Mouse (Mus musculus) B cell, adult 2 months (primary cell): ENCODE measurements around the gene Tmem50a.

Experiments
- DNase-seq, 2 experiments: peaks; one replicate each; pipeline ENCODE4 v3.0.0; 2022

Tmem50a gene

DNA sequence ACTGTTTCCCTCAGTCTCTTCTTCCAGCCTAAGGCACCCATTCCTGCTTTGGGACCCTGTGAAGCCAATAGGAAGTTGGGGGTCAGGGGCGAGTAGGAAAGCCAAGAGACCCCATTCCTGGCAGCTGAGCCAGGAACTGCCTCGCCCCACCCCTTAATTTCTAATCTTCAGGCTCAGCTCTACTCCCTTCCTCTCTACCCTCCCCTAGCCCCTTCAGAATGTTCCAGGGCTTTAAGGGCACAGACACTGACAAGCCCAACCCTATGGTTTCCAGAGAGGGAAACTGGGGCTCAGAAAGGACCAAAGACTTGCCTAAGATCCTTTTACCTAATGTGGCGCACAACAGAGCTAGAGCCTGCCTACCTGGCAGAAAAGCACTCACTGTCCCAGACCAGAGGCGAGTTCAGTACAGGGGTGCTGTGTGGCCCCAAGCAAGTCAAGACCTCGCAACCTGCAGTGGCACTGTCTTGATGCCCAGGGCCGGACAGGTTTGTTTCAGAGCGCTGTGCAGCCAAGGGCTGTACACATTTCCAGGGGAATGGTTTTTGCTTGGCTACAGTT, 44.9 kb downstream of the Tmem50a start:
- DNase-seq, result no peak

DNA sequence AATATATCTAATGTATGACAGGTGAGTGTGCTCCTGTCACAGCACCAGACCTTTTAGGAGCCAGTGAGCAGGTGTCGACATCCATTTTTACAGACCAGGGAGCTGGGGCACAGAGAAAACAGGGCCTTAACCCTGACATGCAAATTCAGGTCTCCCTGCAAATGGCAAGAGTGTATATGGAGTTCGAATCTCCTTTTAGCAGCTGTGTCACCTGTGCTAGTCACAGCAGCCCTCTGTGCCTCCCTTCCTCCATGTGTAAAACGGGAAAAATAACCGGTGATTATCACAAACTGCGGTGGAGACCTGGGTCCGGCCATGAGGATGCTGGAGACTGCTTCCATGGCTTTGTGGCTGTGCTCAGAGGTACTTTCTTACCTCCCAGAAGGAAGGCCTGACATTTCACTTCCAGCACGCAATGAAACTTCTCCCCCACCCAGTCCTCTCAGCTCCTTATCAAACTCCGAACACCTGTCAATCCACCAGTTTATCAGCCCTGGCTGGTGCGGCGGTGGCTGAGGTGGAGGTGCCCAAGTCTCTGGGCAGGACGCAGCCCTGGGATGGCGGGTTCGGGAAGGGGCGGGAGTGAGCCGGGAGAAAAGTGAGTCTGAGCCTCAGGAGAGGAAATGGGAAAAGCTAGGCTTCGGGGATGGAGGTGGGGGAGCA, 45.6 kb downstream of the Tmem50a start:
- DNase-seq, result no peak

DNA sequence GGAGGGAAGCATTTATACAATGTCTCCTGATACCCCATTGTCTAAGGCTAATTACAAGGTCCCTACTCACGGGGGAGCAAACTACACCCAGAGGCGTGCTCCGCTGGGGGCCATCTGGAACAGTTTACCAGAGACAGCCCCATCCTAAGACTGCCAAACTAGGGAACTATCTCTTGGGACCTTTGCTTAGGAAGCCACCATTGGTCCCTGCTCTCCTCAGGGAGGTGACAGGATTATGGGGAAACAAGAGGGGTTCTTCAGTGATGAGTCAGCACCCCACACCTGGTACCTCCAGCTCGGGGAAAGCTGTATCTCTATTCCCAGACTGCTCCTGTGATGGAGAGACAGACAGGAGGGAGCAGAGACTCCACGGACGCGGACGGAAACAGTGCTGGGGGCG, 46.3 kb downstream of the Tmem50a start:
- DNase-seq, result no peak

DNA sequence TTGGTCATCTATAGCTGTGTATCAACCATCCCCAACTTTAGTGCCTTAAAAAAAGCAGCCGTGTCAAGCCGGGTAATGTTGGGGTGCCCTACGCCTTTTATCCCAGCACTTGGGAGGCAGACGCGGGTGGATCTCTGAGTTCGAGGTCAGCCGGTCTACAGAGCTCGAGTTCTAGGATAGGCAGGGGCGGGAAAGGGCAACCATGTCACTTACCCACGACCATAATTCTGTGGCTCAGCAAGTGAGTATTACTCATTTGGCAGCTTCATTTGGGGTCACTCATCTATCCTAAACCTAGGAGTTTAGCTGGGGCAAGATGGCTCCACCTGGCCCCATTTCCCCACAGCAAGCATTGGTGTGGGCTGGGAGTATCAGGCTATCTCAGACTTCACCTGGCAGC, 46.8 kb downstream of the Tmem50a start:
- no peak for DNase-seq

DNA sequence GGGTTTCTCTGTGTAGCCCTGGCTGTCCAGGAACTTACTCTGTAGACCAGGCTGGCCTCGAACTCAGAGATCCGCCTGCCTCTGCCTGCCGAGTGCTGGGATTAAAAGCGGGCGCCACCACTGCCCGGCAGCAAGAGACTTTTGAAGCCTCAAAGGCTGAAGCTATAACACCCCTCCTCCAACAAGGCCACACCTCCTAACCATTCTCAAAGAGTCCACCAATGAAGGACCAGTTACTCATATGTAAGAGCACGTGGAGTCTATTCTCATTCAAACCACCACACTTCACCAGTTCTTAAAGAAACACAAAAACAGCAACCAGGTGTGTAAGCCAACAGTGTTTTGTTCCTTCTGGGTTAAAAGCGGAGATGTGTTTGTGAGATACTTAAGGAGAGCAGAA, 47.2 kb downstream of the Tmem50a start:
- no peak for DNase-seq

DNA sequence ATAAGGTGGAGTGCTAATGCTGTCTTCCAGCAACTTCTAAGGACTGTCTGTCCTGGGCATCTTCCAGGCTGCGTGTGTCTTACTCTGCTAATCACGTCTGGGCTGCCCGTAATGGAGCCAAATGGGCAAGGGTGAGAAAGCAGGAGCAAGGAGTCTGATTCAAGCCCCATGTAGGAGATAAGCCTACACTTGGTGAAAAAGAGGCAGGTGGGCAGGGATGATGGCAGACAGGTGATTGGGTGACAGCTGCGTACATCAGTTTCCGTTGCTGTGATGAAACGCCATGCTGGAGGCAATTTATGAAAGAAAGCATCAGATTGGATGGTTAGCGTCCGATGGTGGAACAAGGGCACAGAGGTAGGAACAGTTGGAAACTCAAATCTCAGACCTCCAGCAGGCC, 47.6 kb downstream of the Tmem50a start:
- no peak for DNase-seq

DNA sequence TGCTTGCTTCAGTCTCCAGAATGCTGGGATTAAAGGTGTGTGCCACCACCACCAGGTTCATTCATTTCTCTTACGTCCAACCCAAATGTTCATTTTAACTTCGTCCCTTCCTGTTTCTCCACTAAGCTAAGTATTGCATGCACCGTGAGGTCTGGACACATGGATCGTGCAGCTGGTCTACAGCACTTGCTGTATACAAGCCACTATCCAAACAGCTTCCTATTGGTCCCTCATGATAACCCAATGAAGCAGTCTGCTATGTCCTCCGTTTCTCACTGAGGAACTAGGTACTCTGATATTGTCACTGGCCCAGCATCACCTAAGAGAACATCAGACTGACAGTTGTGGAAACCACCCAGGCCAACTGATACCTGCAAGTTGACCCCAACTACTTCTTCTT, 49.0 kb downstream of the Tmem50a start:
- DNase-seq, result no peak

DNA sequence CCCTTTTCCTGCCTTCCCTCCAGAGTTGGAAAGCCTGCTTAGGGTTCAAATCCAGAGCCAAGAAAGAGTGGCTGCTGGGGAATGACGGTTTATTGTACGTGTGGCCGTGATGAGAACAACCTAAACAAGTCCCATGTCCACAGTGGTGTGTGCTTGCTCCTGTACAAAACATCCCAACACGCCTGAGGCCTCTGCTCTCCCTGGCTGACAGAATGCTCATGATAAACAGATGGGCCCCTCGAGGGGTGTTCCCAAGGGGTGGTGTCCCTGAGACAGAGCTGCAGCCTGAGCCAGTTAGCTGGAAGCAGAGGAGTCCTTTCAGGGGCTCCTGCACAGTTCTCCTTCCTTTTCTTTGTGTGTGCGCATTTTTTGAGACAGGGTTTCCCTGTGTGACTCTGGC, 49.5 kb downstream of the Tmem50a start:
- DNase-seq, result no peak

DNA sequence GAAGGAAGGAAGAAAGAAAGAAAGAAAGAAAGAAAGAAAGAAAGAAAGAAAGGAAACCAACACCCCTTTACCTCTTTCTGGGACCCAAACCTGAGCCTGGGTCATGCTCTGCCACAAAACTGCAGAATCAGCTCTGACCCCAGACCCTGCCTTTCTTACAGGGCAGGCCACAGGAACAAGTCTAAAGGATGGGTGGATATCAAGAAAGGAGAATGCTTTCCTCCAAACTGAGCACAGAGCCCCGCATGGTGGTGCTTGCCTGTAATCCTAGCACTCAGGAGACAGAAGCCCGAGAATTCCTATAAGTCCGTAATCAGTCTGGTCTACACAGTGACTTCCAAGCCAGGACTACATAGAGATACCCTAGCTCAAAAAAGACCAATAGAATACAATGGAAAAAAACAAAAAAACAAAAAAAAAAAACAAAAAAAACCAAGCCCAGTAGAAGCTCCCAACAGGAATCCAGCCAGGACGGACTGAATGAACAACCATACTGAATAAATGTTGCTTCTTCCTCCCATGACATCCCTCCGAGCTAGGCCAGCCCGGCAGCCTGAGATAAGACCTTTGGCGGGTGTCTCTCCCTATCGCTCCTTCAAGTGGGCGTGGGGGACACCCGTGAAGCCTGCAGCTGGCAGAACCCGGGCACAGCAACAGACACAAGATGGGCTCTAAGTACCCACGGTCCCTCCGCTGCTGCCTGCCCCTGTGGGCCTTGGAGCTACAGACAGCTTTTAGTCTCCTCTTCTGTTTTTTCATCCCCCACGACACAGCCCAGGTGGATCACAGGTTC, 50.7 kb downstream of the Tmem50a start, which contains the start of gene Rhd:
Gene Rhd, plus strand, starts transcription at position 600 of the 793 bp plus-strand sequence.
- no peak for DNase-seq

DNA sequence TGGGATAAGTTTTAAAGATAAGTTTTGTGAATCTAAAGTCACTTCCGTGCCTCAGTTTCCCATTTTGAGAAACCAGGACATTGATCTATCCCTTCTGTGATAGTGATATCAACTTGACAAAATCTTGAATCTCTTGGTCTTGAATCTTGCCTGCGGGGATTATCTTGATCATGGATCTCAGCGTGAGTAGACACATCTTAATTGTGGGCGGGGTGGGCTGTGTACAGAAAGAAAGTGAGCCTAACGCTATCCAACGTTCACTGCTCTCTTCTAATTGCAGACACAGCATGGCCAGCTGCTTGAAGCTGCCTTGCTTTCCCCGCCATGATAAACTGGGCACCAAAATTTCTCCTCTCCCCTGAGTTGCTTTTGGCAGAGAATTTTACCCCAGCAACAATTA, 51.8 kb downstream of the Tmem50a start:
- DNase-seq, result no peak

DNA sequence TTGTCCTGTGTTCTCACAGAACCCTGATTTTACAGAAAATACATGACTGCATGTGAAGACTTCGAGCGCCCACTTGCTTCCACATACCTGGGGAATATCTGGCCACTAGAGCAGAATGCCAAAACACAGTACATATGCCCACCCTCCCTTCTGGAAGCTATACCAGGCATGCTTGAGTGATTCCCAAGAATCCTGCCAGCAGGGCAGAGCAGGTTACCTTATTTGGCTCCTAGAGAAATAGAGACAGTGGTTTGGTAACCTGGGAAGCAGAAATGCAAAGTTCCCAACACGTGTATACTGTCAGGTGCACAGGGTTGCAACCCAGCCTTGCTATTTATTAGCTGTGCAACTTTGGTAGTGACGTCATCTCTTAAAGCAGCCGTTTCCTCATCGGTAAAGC, 52.9 kb downstream of the Tmem50a start:
- no peak for DNase-seq

DNA sequence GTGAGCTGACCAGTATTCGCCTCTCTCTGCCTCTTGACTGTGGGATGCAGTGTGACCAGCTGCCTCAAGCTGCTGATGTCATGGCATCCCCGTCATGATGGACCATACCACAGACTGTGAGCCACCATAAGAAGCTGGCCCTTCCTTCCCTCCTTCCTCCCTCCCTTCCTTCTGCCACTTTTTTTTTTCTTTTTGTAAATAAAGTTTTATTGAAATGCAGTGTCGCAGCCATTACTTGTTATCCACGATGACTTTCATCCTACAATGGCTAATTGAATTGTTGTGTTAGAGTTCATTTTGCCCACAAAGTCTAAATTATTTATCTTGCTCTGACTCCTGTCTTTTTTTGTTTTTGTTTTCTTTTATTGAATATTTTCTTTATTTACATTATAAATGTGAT, 56.3 kb downstream of the Tmem50a start:
- no peak for DNase-seq

DNA sequence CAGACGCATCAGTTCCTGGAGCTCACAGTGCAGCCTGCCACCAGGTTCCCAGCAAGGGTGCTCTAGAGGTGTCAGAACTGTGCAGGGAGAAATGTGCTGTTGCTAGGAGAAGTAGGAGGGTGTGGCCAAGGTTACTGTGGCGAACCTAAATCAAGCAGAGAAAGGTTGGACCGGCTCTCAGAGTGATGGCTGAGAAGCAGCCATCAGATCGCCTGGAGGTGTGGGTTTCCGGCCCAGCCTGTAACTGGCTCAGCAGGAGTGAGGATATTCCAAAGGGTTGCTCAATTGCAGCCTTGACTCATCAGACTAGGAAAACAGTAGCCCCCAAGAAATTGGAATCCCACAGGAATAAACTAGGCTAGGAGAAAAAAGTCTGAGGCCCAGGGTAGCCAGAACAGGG, 58.3 kb downstream of the Tmem50a start:
- no peak for DNase-seq

DNA sequence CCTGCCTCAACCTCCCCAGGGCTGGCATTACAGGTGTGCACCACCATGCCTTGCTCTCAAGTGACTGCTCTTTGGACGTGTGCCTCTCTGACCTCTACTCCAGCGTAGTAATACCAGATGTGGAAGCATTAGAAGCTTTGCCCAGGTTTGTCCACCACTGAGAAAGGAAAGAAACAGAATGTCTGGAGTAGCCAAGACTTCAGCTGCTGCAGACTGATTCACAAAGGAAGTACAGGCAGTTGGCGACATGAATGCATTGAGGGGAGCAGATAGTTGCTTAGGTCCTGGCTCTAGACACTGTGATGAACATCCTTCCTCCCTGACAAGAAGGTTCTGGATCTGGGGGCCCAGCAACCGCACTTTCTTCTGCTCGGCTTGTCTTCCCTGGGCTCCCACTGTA, 58.8 kb downstream of the Tmem50a start:
- no peak for DNase-seq

DNA sequence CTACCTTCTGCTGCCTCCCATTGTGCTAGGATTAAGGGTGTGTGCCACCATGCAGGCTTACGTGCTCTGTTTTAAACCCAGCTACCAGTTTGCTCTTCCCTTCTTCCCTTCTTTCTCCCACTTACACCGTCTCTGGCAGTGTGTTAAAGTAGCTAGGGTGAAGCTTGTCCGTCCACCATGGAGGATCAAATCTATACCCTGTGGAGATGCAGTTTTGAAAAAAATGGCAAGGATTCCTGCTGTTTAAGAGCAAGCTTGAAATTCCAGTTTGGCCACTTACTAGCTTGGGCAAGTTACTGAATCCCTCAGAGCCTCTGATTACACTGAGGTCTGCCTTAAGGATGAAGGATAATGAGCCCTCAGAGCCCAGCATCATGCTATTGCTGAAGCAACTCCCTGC, 59.5 kb downstream of the Tmem50a start:
- no peak for DNase-seq

DNA sequence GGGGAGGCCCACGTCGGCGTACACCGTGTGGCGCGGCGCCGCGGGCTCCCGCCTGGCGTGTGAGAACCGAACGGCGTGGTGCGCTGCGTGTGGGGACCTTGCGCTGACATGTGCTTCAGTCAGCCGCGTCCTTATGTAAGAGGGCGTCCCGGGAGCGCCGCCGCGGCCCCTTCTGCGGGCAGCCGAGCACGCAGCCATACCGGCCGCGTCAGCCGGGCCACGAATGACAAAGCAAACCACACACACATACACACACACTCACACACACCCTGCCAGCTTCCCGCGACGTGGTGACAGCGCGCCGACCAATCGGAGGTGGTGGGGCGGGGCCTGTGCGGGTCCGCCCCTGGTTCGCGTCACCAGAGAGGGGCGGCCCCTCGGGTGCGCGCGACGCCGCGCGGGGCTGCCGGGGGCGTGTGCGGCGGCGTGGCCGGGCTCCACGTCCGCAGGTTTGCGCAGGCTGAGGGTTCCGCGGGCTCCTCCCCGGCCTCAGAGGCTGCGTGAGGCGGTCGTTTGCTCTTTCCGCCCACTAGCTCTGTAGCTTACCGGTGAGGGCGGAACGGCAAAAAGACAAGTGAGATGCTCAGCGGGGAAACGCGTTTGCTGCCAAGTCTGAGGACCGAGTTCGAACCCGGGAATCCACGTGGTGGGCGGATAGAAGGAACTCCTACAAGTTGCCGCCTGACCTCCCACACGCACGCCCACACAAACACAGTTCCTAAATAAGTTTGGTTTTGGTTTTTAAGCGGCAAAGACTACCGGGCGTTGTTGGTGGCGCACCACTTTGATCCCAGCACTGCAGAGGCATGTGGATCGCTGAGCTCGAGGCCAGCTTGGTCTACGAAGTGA, 61.0 kb downstream of the Tmem50a start:
- DNase-seq, result peak; percentile 97 to 98

DNA sequence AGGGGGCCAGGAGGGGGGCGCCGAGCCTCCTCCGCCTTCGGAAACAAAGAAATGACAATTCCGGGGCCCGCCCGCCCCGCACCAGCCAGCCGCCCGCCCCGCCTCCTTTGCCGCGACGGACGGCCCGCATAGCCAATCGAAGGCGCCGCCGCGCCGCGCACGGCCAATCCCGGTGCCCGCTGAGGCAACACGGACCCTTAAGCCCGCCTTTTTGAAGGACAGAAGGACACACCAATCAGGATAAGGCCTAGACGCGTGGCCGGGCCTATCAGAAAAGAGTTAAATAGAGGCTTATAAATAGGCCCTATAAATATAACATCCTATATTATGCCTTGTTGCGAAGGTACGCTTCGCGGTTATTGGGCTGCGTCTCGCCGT, 61.6 kb downstream of the Tmem50a start, which contains the start of gene Maco1:
Gene Maco1, minus strand, starts transcription at position 87 of the 378 bp plus-strand sequence.
- peak; percentile 98 to 99 for DNase-seq

DNA sequence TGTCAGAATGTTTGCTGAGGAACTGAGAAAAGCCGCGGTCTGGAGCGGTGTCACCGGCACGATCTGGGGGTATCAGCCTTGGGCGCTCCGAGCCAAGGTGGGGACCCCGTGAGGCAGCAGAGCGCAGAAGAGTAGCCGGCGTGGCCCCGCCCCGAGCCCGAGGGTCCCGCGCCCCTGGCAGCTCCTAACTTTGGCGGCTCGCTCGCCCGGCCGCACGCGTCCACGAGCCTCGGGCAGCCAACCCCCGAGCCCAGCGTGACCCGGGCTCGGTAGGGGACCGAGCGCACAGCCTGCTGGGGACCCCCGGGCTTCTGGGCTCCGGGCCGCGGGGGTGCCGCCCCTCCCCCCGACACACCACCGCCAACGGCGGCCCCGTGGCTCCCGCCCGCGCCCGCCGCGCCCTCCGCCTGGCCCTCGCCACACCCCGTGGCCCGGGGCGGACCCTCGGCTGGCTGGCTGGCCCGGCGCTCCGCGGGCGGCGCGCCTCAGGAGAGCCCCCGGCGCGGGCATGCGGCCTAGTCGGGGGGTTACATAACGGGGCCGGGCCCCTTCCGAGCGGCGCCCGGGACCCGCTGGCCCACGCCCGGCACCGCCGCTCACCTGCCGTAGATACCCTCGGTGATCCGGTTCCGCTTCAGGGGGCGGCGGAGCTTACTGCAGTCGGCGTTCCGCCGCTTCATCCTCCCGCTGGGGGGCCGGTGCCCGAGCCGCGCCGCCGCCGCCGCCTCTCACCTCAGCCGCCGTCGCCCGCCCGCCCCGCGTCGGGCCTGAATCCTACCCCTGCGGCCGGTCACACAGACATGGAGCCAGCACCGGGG, 62.2 kb downstream of the Tmem50a start:
- DNase-seq, result peak; percentile 56 to 62

DNA sequence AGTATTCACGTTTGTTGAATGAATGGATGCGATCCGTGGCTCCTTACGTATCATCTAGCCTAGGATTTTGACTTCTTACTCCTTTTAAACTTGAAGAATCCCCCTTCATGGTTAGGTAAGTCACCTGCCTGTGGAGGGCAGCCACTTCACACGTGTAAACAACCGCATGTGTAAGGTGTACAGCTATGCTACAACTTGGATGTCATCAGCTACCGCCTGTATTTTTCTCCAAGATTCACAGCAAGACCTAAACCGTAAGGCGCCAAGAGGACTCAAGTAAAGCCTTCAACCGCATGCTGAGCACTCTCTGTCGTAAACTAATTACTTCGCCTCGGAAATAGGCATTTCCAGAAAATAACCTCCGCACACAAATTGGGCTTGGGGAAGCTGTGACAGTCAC, 62.9 kb downstream of the Tmem50a start:
- peak in 1 of 2 experiments; percentile 30 for DNase-seq

DNA sequence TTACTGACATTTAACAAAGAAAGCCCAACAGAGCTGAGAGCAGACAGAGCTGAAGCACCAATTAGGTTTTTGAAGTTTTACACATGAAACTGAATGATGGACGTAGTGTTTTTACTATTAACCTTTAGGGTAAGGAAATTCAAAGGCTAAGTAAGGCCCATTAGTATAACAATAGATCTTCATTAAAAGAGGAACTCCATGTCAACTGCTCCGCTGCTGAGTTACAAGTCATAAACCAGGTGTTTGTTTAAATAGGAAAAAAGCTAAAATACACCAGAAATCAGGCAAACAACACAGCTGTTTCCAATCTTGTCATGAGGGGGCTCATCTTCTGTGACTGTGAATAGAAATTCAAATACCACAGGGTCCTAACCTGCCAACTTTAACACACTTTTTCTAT, 63.6 kb downstream of the Tmem50a start:
- DNase-seq, result no peak

DNA sequence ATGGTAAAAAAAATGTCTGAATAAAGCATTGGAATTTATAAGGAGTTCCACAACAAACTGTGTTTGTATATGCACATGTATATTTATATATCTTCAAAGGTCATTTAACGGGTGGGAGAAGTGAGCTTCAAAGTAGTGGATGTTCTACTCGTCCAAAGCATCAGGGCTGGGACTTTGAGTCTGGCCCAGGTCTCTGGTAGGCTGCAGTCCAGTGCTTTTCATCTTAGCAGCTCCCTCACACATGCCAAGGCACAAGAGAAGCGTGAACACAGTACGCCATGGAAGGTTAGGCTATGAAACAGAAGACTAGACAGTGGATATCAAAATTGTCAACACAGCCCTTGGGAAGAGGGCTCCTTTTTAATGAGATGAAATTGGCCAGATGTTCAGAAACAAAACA, 64.3 kb downstream of the Tmem50a start:
- DNase-seq, result no peak
